Mouse (Mus musculus): ENCODE measurements around the gene Prkar1a. TPM values are rescaled to one million over a fixed set of nuclear protein-coding genes. Genes with fewer than 3 reads are reported as not detected.

The Prkar1a gene
- total RNA-seq, 2 experiments from 2014 or later = 172 to 199 TPM

Other genes starting within 250 kb of the Prkar1a start
- gene 9930022D16Rik, start 235.5 kb upstream of the Prkar1a start, total RNA-seq (2021) = not detected
- 10 to 100 TPM; 40.0 to 46.2 TPM for gene Amz2, start 223.5 kb upstream of the Prkar1a start, total RNA-seq (2021)
- gene Arsg, start 176.0 kb upstream of the Prkar1a start, total RNA-seq (2021) = 1 to 10 TPM; 5.7 to 7.1 TPM
- gene Slc16a6, start 175.8 kb upstream of the Prkar1a start, total RNA-seq (2021) = 10 to 100 TPM; 10.9 to 19.9 TPM
- gene Wipi1, start 37.4 kb upstream of the Prkar1a start, total RNA-seq (2021) = 10 to 100 TPM; 59.7 to 62.2 TPM
- 1 to 10 TPM; 3.5 to 4.0 TPM for gene Fam20a, start 72.9 kb downstream of the Prkar1a start, total RNA-seq (2021)
- not detected for gene 1700012B07Rik, start 178.6 kb downstream of the Prkar1a start, total RNA-seq (2021)

All from gastrocnemius, postnatal 14 days (tissue).